Mouse (Mus musculus) common myeloid progenitor, adult 5-6 weeks (primary cell): ENCODE results near the gene Stx19. TPM values are rescaled to one million over a fixed set of nuclear protein-coding genes. Genes with fewer than 3 reads are reported as not detected.

Experiments used
- ATAC-seq: replicated peaks from 2 replicates; pipeline ENCODE4 v1.8.0; 2016; ENCODE audit warnings: low read depth, mild to moderate bottlenecking, moderate TSS enrichment, inconsistent platforms; ENCODE audit not compliant: poor library complexity, severe bottlenecking
- total RNA-seq: library from RNA; stranded (forward); fragments of 200-1000, 187-1606 nt; gene quantifications from 2 replicates; pipeline ENCODE4 v1.2.3, GENCODE M21; 2017

Stx19 gene
- total RNA-seq, 1 experiment from 2014 or later: not detected

GRCm38 (mm10) chr16:62846498-62847312 is 32.2 kb downstream of the Stx19 start, which contains the start of gene Arl13b:
TSS of gene Arl13b (minus strand) at chr16:62847040.
- peak; percentile 99 for ATAC-seq

- no peak for ATAC-seq
These were observed 38.2 kb downstream of the Stx19 start for GRCm38 (mm10) chr16:62852464-62853252.

- 0 out of 2 replicates have a peak, but pooled peaks have one; percentile 6 for ATAC-seq
These were observed 39.2 kb downstream of the Stx19 start for GRCm38 (mm10) chr16:62853611-62854126.

GRCm38 (mm10) chr16:62854191-62855068 is 40.0 kb downstream of the Stx19 start, which contains the start of gene Pros1:
TSS of gene Pros1 (plus strand) at chr16:62854307.
- ATAC-seq: peak; percentile 72

- no peak for ATAC-seq
These were observed 40.9 kb downstream of the Stx19 start for GRCm38 (mm10) chr16:62855385-62855784.

- ATAC-seq: no peak
These were observed 41.8 kb downstream of the Stx19 start for GRCm38 (mm10) chr16:62856273-62856672.

GRCm38 (mm10) chr16:62857498-62857897 is 43.0 kb downstream of the Stx19 start:
- 0 out of 2 replicates have a peak, but pooled peaks have one; percentile 23 for ATAC-seq

GRCm38 (mm10) chr16:62858018-62858417 is 43.5 kb downstream of the Stx19 start:
- ATAC-seq: peak; percentile 53

GRCm38 (mm10) chr16:62860140-62860539 is 45.7 kb downstream of the Stx19 start:
- no peak for ATAC-seq

- no peak for ATAC-seq
These were observed 47.0 kb downstream of the Stx19 start for GRCm38 (mm10) chr16:62861455-62861854.

GRCm38 (mm10) chr16:62872688-62873117 is 58.2 kb downstream of the Stx19 start:
- no peak for ATAC-seq

GRCm38 (mm10) chr16:62873180-62873579 is 58.7 kb downstream of the Stx19 start:
- ATAC-seq: no peak

Other genes with a start within 250 kb of the Stx19 start
- 23.6 and 25.5 TPM in 2 replicates for gene Nsun3, start 27.9 kb upstream of the Stx19 start, total RNA-seq
- gene Arl13b, start 32.4 kb downstream of the Stx19 start, total RNA-seq: 12.4 and 14.7 TPM in 2 replicates
- 6.8 and 8.1 TPM in 2 replicates for gene Pros1, start 39.6 kb downstream of the Stx19 start, total RNA-seq